Mouse (Mus musculus): ENCODE data around the gene Ccz1. TPM values are rescaled to one million over a fixed set of nuclear protein-coding genes. Genes with fewer than 3 reads are reported as not detected.
A peak's percentile ranks its signal among the peaks of the same experiment; 100 is the strongest.
"Not testable (repeated sequence)": the region's sequence is repeated elsewhere in the genome, so short reads cannot be mapped to it uniquely, and the experiment has no call there.

Ccz1 gene
- polyA plus RNA-seq, 1 experiment from 2014 or later: 98.1 TPM

- H3K4me3 ChIP-seq (ENCODE audit: low read depth, low read length): peak overlapping the region; percentile 93
- H3K36me3 ChIP-seq (ENCODE audit: control insufficient read depth, insufficient read depth, low read length): peaks cover 40% of the 10 kb centered on the region
- not testable (repeated sequence) for H3K27me3 ChIP-seq (replicated peaks; ENCODE audit: control insufficient read depth, insufficient read depth, low read length); H3K9ac ChIP-seq (ENCODE audit: low read length); H3K9me3 ChIP-seq (replicated peaks; ENCODE audit: control insufficient read depth, low read length); H3K27ac ChIP-seq (ENCODE audit: low read depth, low read length); DNase-seq (ENCODE audit: low spot score); ATAC-seq; H3K4me1 ChIP-seq (ENCODE audit: control insufficient read depth, insufficient read depth, low read length)
- H3K4me2 ChIP-seq (ENCODE audit: low read length): peak overlapping the region; percentile 54
- 70% methylated on average over 12 of the region's 13 CpGs for WGBS
These were observed 1.1 kb downstream of the Ccz1 start for GRCm38 (mm10) chr5:144013366-144014134.

GRCm38 (mm10) chr5:144002461-144003192, 12.1 kb downstream of the Ccz1 start:
- DNase-seq (ENCODE audit: low spot score): no peak
- Histone ChIP-seq H3K36me3 (ENCODE audit: control insufficient read depth, insufficient read depth, low read length) (peaks cover 88% of the 10 kb centered on the region), H3K4me3 (ENCODE audit: low read depth, low read length) (no peak overlapping the region), H3K27me3 (replicated peaks; ENCODE audit: control insufficient read depth, insufficient read depth, low read length) (no peaks in the 10 kb centered on the region), H3K4me1 (ENCODE audit: control insufficient read depth, insufficient read depth, low read length) (no peaks in the 10 kb centered on the region), H3K9me3 (replicated peaks; ENCODE audit: control insufficient read depth, low read length) (no peaks in the 10 kb centered on the region), H3K27ac (ENCODE audit: low read depth, low read length) (no peak overlapping the region), H3K9ac (ENCODE audit: low read length) (no peak overlapping the region), H3K4me2 (ENCODE audit: low read length) (no peak overlapping the region)
- WGBS: 93% methylated on average over 15 of the region's 15 CpGs
- no peak for ATAC-seq

- Histone ChIP-seq H3K27me3 (replicated peaks; ENCODE audit: control insufficient read depth, insufficient read depth, low read length) (no peaks in the 10 kb centered on the region), H3K4me1 (ENCODE audit: control insufficient read depth, insufficient read depth, low read length) (no peaks in the 10 kb centered on the region), H3K9ac (ENCODE audit: low read length) (no peak overlapping the region), H3K4me2 (ENCODE audit: low read length) (no peak overlapping the region), H3K9me3 (replicated peaks; ENCODE audit: control insufficient read depth, low read length) (no peaks in the 10 kb centered on the region), H3K36me3 (ENCODE audit: control insufficient read depth, insufficient read depth, low read length) (peaks cover 96% of the 10 kb centered on the region), H3K4me3 (ENCODE audit: low read depth, low read length) (no peak overlapping the region), H3K27ac (ENCODE audit: low read depth, low read length) (no peak overlapping the region)
- DNase-seq (ENCODE audit: low spot score): no peak
- no peak for ATAC-seq
- WGBS: 79% methylated on average over 1 of the region's 1 CpGs
These were observed 15.3 kb downstream of the Ccz1 start for GRCm38 (mm10) chr5:143999409-143999808.

- H3K9me3 ChIP-seq (replicated peaks; ENCODE audit: control insufficient read depth, low read length): no peaks in the 10 kb centered on the region
- peaks cover 97% of the 10 kb centered on the region for H3K36me3 ChIP-seq (ENCODE audit: control insufficient read depth, insufficient read depth, low read length)
- no peak overlapping the region for H3K4me2 ChIP-seq (ENCODE audit: low read length)
- H3K27me3 ChIP-seq (replicated peaks; ENCODE audit: control insufficient read depth, insufficient read depth, low read length): no peaks in the 10 kb centered on the region
- H3K4me1 ChIP-seq (ENCODE audit: control insufficient read depth, insufficient read depth, low read length): no peaks in the 10 kb centered on the region
- WGBS: 81% methylated on average over 11 of the region's 11 CpGs
- no peak for ATAC-seq
- no peak overlapping the region for H3K9ac ChIP-seq (ENCODE audit: low read length)
- no peak overlapping the region for H3K27ac ChIP-seq (ENCODE audit: low read depth, low read length)
- DNase-seq (ENCODE audit: low spot score): no peak
- no peak overlapping the region for H3K4me3 ChIP-seq (ENCODE audit: low read depth, low read length)
These were observed 19.9 kb downstream of the Ccz1 start for GRCm38 (mm10) chr5:143994632-143995365.

GRCm38 (mm10) chr5:143993849-143994248, 20.8 kb downstream of the Ccz1 start:
- no peak for DNase-seq (ENCODE audit: low spot score)
- no peak overlapping the region for H3K4me2 ChIP-seq (ENCODE audit: low read length)
- no peak for ATAC-seq
- H3K4me3 ChIP-seq (ENCODE audit: low read depth, low read length): no peak overlapping the region
- H3K27ac ChIP-seq (ENCODE audit: low read depth, low read length): no peak overlapping the region
- H3K36me3 ChIP-seq (ENCODE audit: control insufficient read depth, insufficient read depth, low read length): peaks cover 97% of the 10 kb centered on the region
- H3K4me1 ChIP-seq (ENCODE audit: control insufficient read depth, insufficient read depth, low read length): no peaks in the 10 kb centered on the region
- no peaks in the 10 kb centered on the region for H3K27me3 ChIP-seq (replicated peaks; ENCODE audit: control insufficient read depth, insufficient read depth, low read length)
- H3K9me3 ChIP-seq (replicated peaks; ENCODE audit: control insufficient read depth, low read length): no peaks in the 10 kb centered on the region
- WGBS: 96% methylated on average over 5 of the region's 5 CpGs
- H3K9ac ChIP-seq (ENCODE audit: low read length): no peak overlapping the region

GRCm38 (mm10) chr5:143993260-143993659, 21.4 kb downstream of the Ccz1 start:
- Histone ChIP-seq H3K4me2 (ENCODE audit: low read length) (no peak overlapping the region), H3K36me3 (ENCODE audit: control insufficient read depth, insufficient read depth, low read length) (peaks cover 97% of the 10 kb centered on the region), H3K4me3 (ENCODE audit: low read depth, low read length) (no peak overlapping the region), H3K27ac (ENCODE audit: low read depth, low read length) (no peak overlapping the region), H3K27me3 (replicated peaks; ENCODE audit: control insufficient read depth, insufficient read depth, low read length) (no peaks in the 10 kb centered on the region), H3K4me1 (ENCODE audit: control insufficient read depth, insufficient read depth, low read length) (no peaks in the 10 kb centered on the region), H3K9me3 (replicated peaks; ENCODE audit: control insufficient read depth, low read length) (no peaks in the 10 kb centered on the region), H3K9ac (ENCODE audit: low read length) (no peak overlapping the region)
- DNase-seq (ENCODE audit: low spot score): no peak
- 91% methylated on average over 8 of the region's 8 CpGs for WGBS
- ATAC-seq: no peak

- Histone ChIP-seq H3K27me3 (replicated peaks; ENCODE audit: control insufficient read depth, insufficient read depth, low read length) (no peaks in the 10 kb centered on the region), H3K4me3 (ENCODE audit: low read depth, low read length) (no peak overlapping the region), H3K4me2 (ENCODE audit: low read length) (no peak overlapping the region), H3K9ac (ENCODE audit: low read length) (no peak overlapping the region), H3K27ac (ENCODE audit: low read depth, low read length) (no peak overlapping the region), H3K36me3 (ENCODE audit: control insufficient read depth, insufficient read depth, low read length) (peaks cover 96% of the 10 kb centered on the region), H3K4me1 (ENCODE audit: control insufficient read depth, insufficient read depth, low read length) (no peaks in the 10 kb centered on the region), H3K9me3 (replicated peaks; ENCODE audit: control insufficient read depth, low read length) (no peaks in the 10 kb centered on the region)
- DNase-seq (ENCODE audit: low spot score): no peak
- ATAC-seq: no peak
- 90% methylated on average over 10 of the region's 10 CpGs for WGBS
These were observed 22.0 kb downstream of the Ccz1 start for GRCm38 (mm10) chr5:143992661-143993060.

- Histone ChIP-seq H3K9ac (ENCODE audit: low read length) (no peak overlapping the region), H3K27me3 (replicated peaks; ENCODE audit: control insufficient read depth, insufficient read depth, low read length) (no peaks in the 10 kb centered on the region), H3K9me3 (replicated peaks; ENCODE audit: control insufficient read depth, low read length) (no peaks in the 10 kb centered on the region), H3K4me3 (ENCODE audit: low read depth, low read length) (no peak overlapping the region), H3K27ac (ENCODE audit: low read depth, low read length) (no peak overlapping the region), H3K4me1 (ENCODE audit: control insufficient read depth, insufficient read depth, low read length) (no peaks in the 10 kb centered on the region), H3K36me3 (ENCODE audit: control insufficient read depth, insufficient read depth, low read length) (peaks cover 97% of the 10 kb centered on the region), H3K4me2 (ENCODE audit: low read length) (no peak overlapping the region)
- ATAC-seq: no peak
- DNase-seq (ENCODE audit: low spot score): no peak
- WGBS: 87% methylated on average over 11 of the region's 11 CpGs
These were observed 24.6 kb downstream of the Ccz1 start for GRCm38 (mm10) chr5:143990086-143990485.
